Mouse (Mus musculus) erythroblast, embryonic 14.5 days (primary cell): ENCODE measurements around the gene Washc4.

ENCODE experiments used
- GATA1 ChIP-seq: IDR thresholded peaks from 2 replicates; pipeline ENCODE4 v1.6.1; 2012; ENCODE audit warnings: low read length, inconsistent platforms, mixed read lengths
- TAL1 ChIP-seq: IDR thresholded peaks from 3 replicates; pipeline ENCODE4 v1.6.1; 2012; ENCODE audit warnings: low read length, inconsistent platforms, mixed read lengths

DNA sequence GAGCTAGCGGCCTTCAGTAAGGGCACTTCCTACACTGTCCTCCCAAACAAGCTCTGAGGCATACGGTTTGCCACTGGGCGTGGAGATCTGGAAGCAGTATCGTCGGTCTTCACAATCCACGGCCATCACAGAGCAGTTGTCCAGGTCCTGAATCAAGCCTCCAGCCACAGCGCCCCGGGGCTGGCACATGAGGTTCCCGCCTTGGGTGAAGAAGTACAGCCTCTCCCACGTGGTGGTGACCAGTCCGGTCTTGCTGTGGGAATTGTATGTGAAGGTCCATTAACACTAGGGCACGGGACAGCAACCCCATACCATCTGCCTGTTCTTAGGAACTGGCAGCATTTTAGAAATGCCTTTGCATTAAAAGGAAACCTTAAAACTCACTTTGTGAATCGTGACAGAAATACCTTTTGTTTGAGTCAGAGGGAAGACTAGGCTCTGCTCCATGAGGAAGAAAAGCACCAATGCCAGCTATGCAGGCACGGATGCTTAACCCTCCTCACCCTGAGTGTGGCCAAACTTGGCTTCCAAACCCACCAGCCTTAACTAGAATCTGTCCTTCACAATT is 69.2 kb downstream of the Washc4 start:
- no peak for TF ChIP-seq GATA1
- TF ChIP-seq TAL1 = no peak
